Mouse (Mus musculus) neural tube, embryonic 14.5 days (tissue): ENCODE measurements around the gene Cd79b. TPM values are rescaled to one million over a fixed set of nuclear protein-coding genes. Genes with fewer than 3 reads are reported as not detected.

ENCODE experiments used
- ATAC-seq: fragments of 200-750 bp; cut with Nextera tagmentation; 2 replicates; pipeline ENCODE4 v1.8.0; 2017; ENCODE audit warnings: low read depth, mild to moderate bottlenecking, moderate TSS enrichment, moderate library complexity
- H3K27ac ChIP-seq: fragments of 300-500 bp; sonication (generic); 2 replicates; pipeline ENCODE4 v1.5.1; 2014; ENCODE audit warnings: low read depth, mild to moderate bottlenecking, control low read depth, low read length, moderate library complexity, mixed read lengths
- H3K27me3 ChIP-seq: fragments of 300-500 bp; sonication (generic); 2 replicates; pipeline ENCODE4 v1.6.1; 2014; ENCODE audit warnings: low read length; ENCODE audit not compliant: control insufficient read depth, insufficient read depth
- H3K36me3 ChIP-seq: fragments of 300-500 bp; sonication (generic); 2 replicates; pipeline ENCODE4 v1.6.1; 2014; ENCODE audit warnings: low read length, mixed read lengths; ENCODE audit not compliant: control insufficient read depth, insufficient read depth
- H3K4me1 ChIP-seq: fragments of 300-500 bp; sonication (generic); 2 replicates; pipeline ENCODE4 v1.6.1; 2014; ENCODE audit warnings: low read length; ENCODE audit not compliant: control insufficient read depth, insufficient read depth
- H3K4me2 ChIP-seq: fragments of 300-500 bp; sonication (generic); 2 replicates; pipeline ENCODE4 v1.6.1; 2014; ENCODE audit warnings: mild to moderate bottlenecking, low read depth, low read length, control low read depth
- H3K4me3 ChIP-seq: fragments of 300-500 bp; sonication (generic); 2 replicates; pipeline ENCODE4 v1.5.1; 2014; ENCODE audit warnings: low read depth, low read length, control low read depth, mixed read lengths
- H3K9ac ChIP-seq: fragments of 300-500 bp; sonication (generic); replicated peaks from 2 replicates; pipeline ENCODE4 v1.6.1; 2014; ENCODE audit warnings: low read depth, mild to moderate bottlenecking, control low read depth, low read length, mixed read lengths
- H3K9me3 ChIP-seq: fragments of 300-500 bp; sonication (generic); 2 replicates; pipeline ENCODE4 v1.6.1; 2016; ENCODE audit warnings: low read length; ENCODE audit not compliant: control insufficient read depth
- WGBS: fragments of 180-500 bp; shearing (Covaris S2); extraction: QIAGEN DNeasy Blood & Tissue Kit; methylation state at CpG from one replicate; pipeline ENCODE4 v1.1.7; 2014; 5-methylcytosine and 5-hydroxymethylcytosine counted together
- polyA plus RNA-seq: library from polyadenylated mRNA; unstranded; fragments of >200 nt; fragmentation: Nextera tagmentation; extraction: Ambion mirVana; gene quantifications from 2 replicates; pipeline ENCODE4 v1.2.1, GENCODE M21; 2014

Gene Cd79b
- polyA plus RNA-seq, 1 experiment from 2014 or later: 0.68 TPM

GRCm38 (mm10) chr11:106308162-106308561, 6.4 kb downstream of the Cd79b start:
- no peak overlapping the region for H3K27ac ChIP-seq
- no peak for ATAC-seq

GRCm38 (mm10) chr11:106307432-106307831, 7.1 kb downstream of the Cd79b start:
- ATAC-seq: no peak
- H3K27ac ChIP-seq: no peak overlapping the region
- H3K4me2 ChIP-seq: no peak overlapping the region
- H3K27me3 ChIP-seq: no peaks in the 10 kb centered on the region
- H3K9ac ChIP-seq: no peak overlapping the region
- H3K36me3 ChIP-seq: no peaks in the 10 kb centered on the region
- H3K4me3 ChIP-seq: no peak overlapping the region
- no peaks in the 10 kb centered on the region for H3K9me3 ChIP-seq
- 75% methylated on average over 5 of the region's 5 CpGs for WGBS
- no peaks in the 10 kb centered on the region for H3K4me1 ChIP-seq

More at GRCm38 (mm10) chr11:106308162-106308561, 6.4 kb downstream of the Cd79b start:
- WGBS: 84% methylated on average over 11 of the region's 11 CpGs
- Histone ChIP-seq H3K4me1 (no peaks in the 10 kb centered on the region), H3K4me2 (no peak overlapping the region), H3K27me3 (no peaks in the 10 kb centered on the region), H3K36me3 (no peaks in the 10 kb centered on the region), H3K9me3 (no peaks in the 10 kb centered on the region), H3K9ac (no peak overlapping the region), H3K4me3 (no peak overlapping the region)

GRCm38 (mm10) chr11:106306758-106307157, 7.8 kb downstream of the Cd79b start:
- no peak overlapping the region for H3K4me3 ChIP-seq
- no peak overlapping the region for H3K9ac ChIP-seq
- no peaks in the 10 kb centered on the region for H3K4me1 ChIP-seq
- H3K36me3 ChIP-seq: no peaks in the 10 kb centered on the region
- H3K27ac ChIP-seq: no peak overlapping the region
- ATAC-seq: no peak
- no peaks in the 10 kb centered on the region for H3K9me3 ChIP-seq
- H3K27me3 ChIP-seq: no peaks in the 10 kb centered on the region
- WGBS: 81% methylated on average over 9 of the region's 9 CpGs
- no peak overlapping the region for H3K4me2 ChIP-seq

GRCm38 (mm10) chr11:106306065-106306385, 8.5 kb downstream of the Cd79b start:
- no peak overlapping the region for H3K4me2 ChIP-seq
- ATAC-seq: no peak
- no peak overlapping the region for H3K27ac ChIP-seq
- no peaks in the 10 kb centered on the region for H3K36me3 ChIP-seq
- H3K4me3 ChIP-seq: no peak overlapping the region
- WGBS: 84% methylated on average over 3 of the region's 3 CpGs
- H3K9ac ChIP-seq: no peak overlapping the region
- no peaks in the 10 kb centered on the region for H3K27me3 ChIP-seq
- no peaks in the 10 kb centered on the region for H3K4me1 ChIP-seq
- H3K9me3 ChIP-seq: no peaks in the 10 kb centered on the region

GRCm38 (mm10) chr11:106305348-106306064, 9.1 kb downstream of the Cd79b start:
- Histone ChIP-seq H3K4me3 (no peak overlapping the region), H3K27ac (no peak overlapping the region), H3K9ac (no peak overlapping the region), H3K36me3 (no peaks in the 10 kb centered on the region), H3K27me3 (no peaks in the 10 kb centered on the region), H3K4me1 (no peaks in the 10 kb centered on the region), H3K4me2 (no peak overlapping the region), H3K9me3 (no peaks in the 10 kb centered on the region)
- ATAC-seq: no peak
- 83% methylated on average over 10 of the region's 10 CpGs for WGBS

GRCm38 (mm10) chr11:106302634-106303033, 11.9 kb downstream of the Cd79b start:
- no peaks in the 10 kb centered on the region for H3K9me3 ChIP-seq
- 13% methylated on average over 2 of the region's 2 CpGs for WGBS
- H3K36me3 ChIP-seq: no peaks in the 10 kb centered on the region

GRCm38 (mm10) chr11:106301765-106302164, 12.8 kb downstream of the Cd79b start, which contains the start of gene Gh:
TSS of gene Gh (minus strand) at chr11:106301865.
- no peaks in the 10 kb centered on the region for H3K4me1 ChIP-seq
- H3K27ac ChIP-seq: no peak within 1 kb of the TSS
- ATAC-seq: no peak
- no peaks in the 10 kb centered on the region for H3K36me3 ChIP-seq
- no peak within 1 kb of the TSS for H3K4me3 ChIP-seq
- H3K9ac ChIP-seq: no peak within 1 kb of the TSS
- 85% methylated on average over 9 of the region's 9 CpGs for WGBS
- no peaks in the 10 kb centered on the region for H3K27me3 ChIP-seq
- H3K4me2 ChIP-seq: no peak within 1 kb of the TSS
- H3K9me3 ChIP-seq: no peaks in the 10 kb centered on the region

More at GRCm38 (mm10) chr11:106302634-106303033, 11.9 kb downstream of the Cd79b start:
- no peak overlapping the region for H3K27ac ChIP-seq
- no peak overlapping the region for H3K4me3 ChIP-seq
- no peak overlapping the region for H3K4me2 ChIP-seq
- ATAC-seq: no peak
- H3K9ac ChIP-seq: no peak overlapping the region
- H3K4me1 ChIP-seq: no peaks in the 10 kb centered on the region
- H3K27me3 ChIP-seq: no peaks in the 10 kb centered on the region

- Histone ChIP-seq H3K4me3 (no peak overlapping the region), H3K4me2 (no peak overlapping the region), H3K9ac (no peak overlapping the region), H3K9me3 (no peaks in the 10 kb centered on the region), H3K36me3 (no peaks in the 10 kb centered on the region), H3K27me3 (no peaks in the 10 kb centered on the region), H3K27ac (no peak overlapping the region), H3K4me1 (no peaks in the 10 kb centered on the region)
- WGBS: 92% methylated on average over 2 of the region's 2 CpGs
- no peak for ATAC-seq
Measured at GRCm38 (mm10) chr11:106291861-106292260, 22.7 kb downstream of the Cd79b start.

- no peaks in the 10 kb centered on the region for H3K36me3 ChIP-seq
- no peaks in the 10 kb centered on the region for H3K9me3 ChIP-seq
- no peak overlapping the region for H3K27ac ChIP-seq
- H3K4me2 ChIP-seq: no peak overlapping the region
- H3K4me3 ChIP-seq: no peak overlapping the region
- no peak for ATAC-seq
- H3K9ac ChIP-seq: no peak overlapping the region
- no peaks in the 10 kb centered on the region for H3K4me1 ChIP-seq
- no peaks in the 10 kb centered on the region for H3K27me3 ChIP-seq
- WGBS: 93% methylated on average over 5 of the region's 5 CpGs
Measured at GRCm38 (mm10) chr11:106290376-106290775, 24.2 kb downstream of the Cd79b start.
